Mouse (Mus musculus) forebrain, embryonic 13.5 days (tissue): ENCODE measurements around the gene Zdhhc1. TPM values are rescaled to one million over a fixed set of nuclear protein-coding genes. Genes with fewer than 3 reads are reported as not detected.

Source experiments
- ATAC-seq: fragments of 200-750 bp; cut with Nextera tagmentation; 2 replicates; pipeline ENCODE4 v1.8.0; 2017
- H3K27ac ChIP-seq: fragments of 300-500 bp; sonication (generic); 2 replicates; pipeline ENCODE4 v1.5.1; 2015; ENCODE audit warnings: inconsistent platforms, mild to moderate bottlenecking, moderate library complexity
- H3K27me3 ChIP-seq: fragments of 300-500 bp; sonication (generic); 2 replicates; pipeline ENCODE4 v1.6.1; 2015; ENCODE audit warnings: mild to moderate bottlenecking, inconsistent platforms
- H3K36me3 ChIP-seq: fragments of 300-500 bp; sonication (generic); 2 replicates; pipeline ENCODE4 v1.6.1; 2015; ENCODE audit warnings: mild to moderate bottlenecking, inconsistent platforms; ENCODE audit not compliant: poor library complexity, severe bottlenecking
- H3K4me1 ChIP-seq: fragments of 300-500 bp; sonication (generic); 2 replicates; pipeline ENCODE4 v1.6.1; 2015; ENCODE audit warnings: inconsistent platforms
- H3K4me2 ChIP-seq: fragments of 300-500 bp; sonication (generic); 2 replicates; pipeline ENCODE4 v1.6.1; 2015; ENCODE audit warnings: inconsistent platforms, mild to moderate bottlenecking, moderate library complexity
- H3K4me3 ChIP-seq: fragments of 300-500 bp; sonication (generic); 2 replicates; pipeline ENCODE4 v1.5.1; 2015; ENCODE audit warnings: mild to moderate bottlenecking, inconsistent platforms
- H3K9ac ChIP-seq: fragments of 300-500 bp; sonication (generic); 2 replicates; pipeline ENCODE4 v1.6.1; 2015; ENCODE audit warnings: mild to moderate bottlenecking, inconsistent platforms
- H3K9me3 ChIP-seq: fragments of 300-500 bp; sonication (generic); replicated peaks from 2 replicates; pipeline ENCODE4 v1.6.1; 2016; ENCODE audit warnings: inconsistent platforms
- WGBS: fragments of 180-500 bp; shearing (Covaris S2); methylation state at CpG from one replicate; pipeline ENCODE4 v1.1.7; 2015; 5-methylcytosine and 5-hydroxymethylcytosine counted together
- polyA plus RNA-seq: library from polyadenylated mRNA; unstranded; fragments of >200 nt; fragmentation: Nextera tagmentation; extraction: Ambion mirVana; gene quantifications from 2 replicates; pipeline ENCODE4 v1.2.1, GENCODE M21; 2015

Zdhhc1 gene
- 20.6 and 24.8 TPM in 2 replicates for polyA plus RNA-seq

DNA sequence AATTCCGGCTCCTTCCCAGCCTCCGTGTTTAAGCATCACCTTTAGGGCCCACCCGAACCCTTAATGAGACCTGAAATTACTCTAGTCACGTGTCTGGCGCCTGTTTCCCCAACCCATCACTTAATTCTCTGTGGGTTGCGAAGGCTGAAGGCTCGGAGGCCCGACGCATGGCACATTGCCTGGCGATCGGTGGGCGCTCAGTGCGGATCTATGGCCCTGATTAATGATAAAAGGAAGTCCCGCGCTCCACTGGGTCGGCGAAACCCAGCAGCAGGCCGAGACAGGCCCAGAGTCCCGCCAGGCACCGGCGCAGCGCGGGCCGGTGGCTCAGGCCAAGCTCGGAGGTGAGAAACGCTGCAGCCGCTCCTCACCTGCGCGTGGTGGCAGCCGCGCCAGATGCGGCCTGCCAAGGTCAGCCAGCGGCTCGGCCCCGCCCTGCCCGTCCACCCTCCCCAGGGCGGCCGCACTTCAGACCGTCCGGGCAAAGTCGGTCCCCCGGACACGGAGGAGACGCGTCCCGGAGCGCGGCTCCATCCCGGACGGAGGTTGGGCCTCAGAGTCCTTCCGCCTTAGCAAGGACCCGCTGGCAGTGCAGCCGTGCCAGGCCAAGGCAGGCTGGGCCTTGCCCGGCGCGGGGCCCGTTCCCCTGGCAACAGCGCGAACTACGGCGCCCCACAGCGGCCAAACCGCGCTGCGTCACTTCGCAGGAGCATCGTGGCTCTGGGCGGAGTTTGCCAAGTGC lies at the start of gene Zdhhc1:
Zdhhc1 (minus strand) TSS at position 464 of the 742 bp plus-strand sequence.
- Histone ChIP-seq H3K9me3 (no peaks in the 10 kb centered on the region), H3K4me2 (peak within 1 kb of the TSS; percentile 95), H3K4me1 (peaks cover 20% of the 10 kb centered on the region), H3K4me3 (peak within 1 kb of the TSS; percentile 89), H3K36me3 (no peaks in the 10 kb centered on the region), H3K9ac (peak within 1 kb of the TSS; percentile 90), H3K27me3 (no peaks in the 10 kb centered on the region), H3K27ac (peak within 1 kb of the TSS; percentile 68; the same call in 1 of the 2 replicates)
- under 1% methylated on average over 63 of the region's 68 CpGs for WGBS
- ATAC-seq, result peak; percentile 93

DNA sequence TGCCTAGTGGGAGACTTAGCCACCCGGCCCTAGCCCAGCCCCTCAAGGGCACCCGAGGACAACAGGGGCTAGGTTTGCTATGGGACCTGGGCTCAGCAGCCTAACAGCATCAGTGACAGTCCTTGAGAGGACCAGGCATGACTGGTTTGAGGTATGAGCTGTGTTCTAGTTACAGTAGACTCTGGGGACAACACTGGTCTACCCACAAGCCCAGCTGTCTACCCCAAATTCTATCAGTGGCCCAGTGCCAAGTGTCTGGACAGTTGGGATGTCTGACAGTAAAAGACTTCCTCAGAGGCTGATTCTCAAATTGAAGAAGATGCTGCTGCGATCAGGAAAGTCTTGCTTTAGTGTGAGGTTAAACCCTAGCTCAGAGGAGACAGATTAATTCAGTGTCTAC lies 48.5 kb upstream of the Zdhhc1 start:
- Histone ChIP-seq H3K9me3 (no peaks in the 10 kb centered on the region), H3K36me3 (peaks cover 6% of the 10 kb centered on the region; the same call in 1 of the 2 replicates), H3K4me2 (no peak overlapping the region), H3K27me3 (no peaks in the 10 kb centered on the region), H3K4me3 (no peak overlapping the region), H3K27ac (no peak overlapping the region), H3K4me1 (no peaks in the 10 kb centered on the region), H3K9ac (no peak overlapping the region)
- 89% methylated on average over 3 of the region's 3 CpGs for WGBS
- ATAC-seq, result no peak

DNA sequence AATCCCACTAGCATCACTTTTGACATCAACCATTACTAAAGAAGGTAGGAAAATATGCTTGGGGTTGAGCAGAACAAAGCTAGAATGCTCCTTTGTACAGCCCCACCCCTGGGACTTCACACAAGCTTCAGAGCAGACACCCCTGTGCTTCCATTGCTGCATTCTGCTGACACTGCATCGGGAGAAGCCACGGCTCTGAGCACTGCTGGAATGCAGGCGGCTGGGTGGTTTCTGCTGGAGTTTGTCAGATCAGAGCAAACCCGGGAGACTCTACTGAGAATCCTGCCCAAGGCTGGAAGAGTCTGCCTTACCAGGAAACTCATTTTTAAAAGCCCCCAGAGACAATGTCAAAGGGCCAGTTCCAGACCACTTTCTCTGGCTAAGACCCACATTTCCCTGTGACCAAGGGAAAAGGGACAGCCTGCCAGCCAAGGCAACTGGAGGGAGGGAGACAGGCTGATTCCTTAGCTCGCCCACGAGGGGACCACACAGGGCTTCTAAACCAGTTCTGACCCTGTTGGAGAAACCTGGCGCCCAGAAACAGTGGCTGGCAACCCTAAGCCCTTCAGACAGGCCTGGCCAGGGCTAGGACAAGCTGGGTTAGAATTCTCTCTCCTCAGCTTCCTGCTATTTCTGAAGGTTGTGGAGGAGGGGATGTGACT lies 48.0 kb upstream of the Zdhhc1 start:
- Histone ChIP-seq H3K4me2 (no peak overlapping the region), H3K4me3 (no peak overlapping the region), H3K4me1 (no peaks in the 10 kb centered on the region), H3K36me3 (peaks cover 6% of the 10 kb centered on the region; the same call in 1 of the 2 replicates), H3K27ac (no peak overlapping the region), H3K9me3 (no peaks in the 10 kb centered on the region), H3K9ac (no peak overlapping the region), H3K27me3 (no peaks in the 10 kb centered on the region)
- 58% methylated on average over 7 of the region's 7 CpGs for WGBS
- no peak for ATAC-seq

- no peak for ATAC-seq
- H3K27me3 ChIP-seq, result no peaks in the 10 kb centered on the region
- peaks cover 14% of the 10 kb centered on the region for H3K36me3 ChIP-seq
- no peak overlapping the region for H3K9ac ChIP-seq
- H3K9me3 ChIP-seq, result no peaks in the 10 kb centered on the region
- H3K27ac ChIP-seq, result no peak overlapping the region
- no peaks in the 10 kb centered on the region for H3K4me1 ChIP-seq
- no peak overlapping the region for H3K4me2 ChIP-seq
- WGBS, result 50% methylated on average over 1 of the region's 1 CpGs
- no peak overlapping the region for H3K4me3 ChIP-seq
These were observed 47.0 kb upstream of the Zdhhc1 start for GRCm38 (mm10) chr8:105543703-105544102.

- Histone ChIP-seq H3K4me1 (no peaks in the 10 kb centered on the region), H3K27me3 (no peaks in the 10 kb centered on the region), H3K4me2 (no peak overlapping the region), H3K9me3 (no peaks in the 10 kb centered on the region), H3K36me3 (peaks cover 23% of the 10 kb centered on the region), H3K27ac (no peak overlapping the region), H3K4me3 (no peak overlapping the region), H3K9ac (no peak overlapping the region)
- WGBS, result 96% methylated on average over 2 of the region's 2 CpGs
- no peak for ATAC-seq
These were observed 46.1 kb upstream of the Zdhhc1 start for GRCm38 (mm10) chr8:105542808-105543207.

DNA sequence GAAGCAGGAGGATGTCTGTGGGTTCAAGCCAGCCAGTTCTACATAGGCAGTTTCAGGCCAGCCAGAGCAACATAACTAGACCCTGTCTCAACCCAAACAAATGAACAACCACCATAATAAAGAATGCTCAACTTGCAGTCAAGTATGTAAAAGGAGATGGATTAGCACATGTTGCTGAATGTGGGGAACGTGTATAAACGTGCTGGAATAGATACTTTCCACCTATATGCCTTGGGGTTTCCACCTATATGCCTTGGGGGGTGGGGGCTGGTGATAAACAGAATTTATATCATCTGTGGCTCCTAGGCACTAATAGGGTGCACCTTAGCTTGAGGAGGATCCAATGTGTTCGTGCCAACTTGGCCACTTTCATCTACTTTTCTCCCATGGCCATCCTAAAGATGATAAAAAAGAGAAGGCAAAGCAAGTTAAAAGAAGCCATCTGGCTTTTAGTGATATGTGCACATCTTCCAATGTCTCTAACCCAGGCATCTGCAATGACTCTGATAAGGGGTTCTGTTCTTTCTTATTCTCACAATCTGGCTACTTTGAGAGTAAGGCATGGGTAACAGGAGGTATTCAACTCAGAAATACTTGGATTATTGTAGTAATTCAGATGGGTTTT lies 45.4 kb upstream of the Zdhhc1 start:
- no peak overlapping the region for H3K4me2 ChIP-seq
- H3K4me3 ChIP-seq, result no peak overlapping the region
- H3K4me1 ChIP-seq, result no peaks in the 10 kb centered on the region
- no peaks in the 10 kb centered on the region for H3K9me3 ChIP-seq
- no peak overlapping the region for H3K9ac ChIP-seq
- WGBS, result 90% methylated on average over 3 of the region's 3 CpGs
- H3K36me3 ChIP-seq, result peaks cover 29% of the 10 kb centered on the region
- H3K27ac ChIP-seq, result no peak overlapping the region
- no peaks in the 10 kb centered on the region for H3K27me3 ChIP-seq
- no peak for ATAC-seq

- Histone ChIP-seq H3K27ac (no peak overlapping the region), H3K4me3 (no peak overlapping the region), H3K36me3 (peaks cover 42% of the 10 kb centered on the region), H3K4me1 (no peaks in the 10 kb centered on the region), H3K9ac (no peak overlapping the region), H3K27me3 (no peaks in the 10 kb centered on the region), H3K4me2 (no peak overlapping the region), H3K9me3 (no peaks in the 10 kb centered on the region)
- ATAC-seq, result no peak
- WGBS, result 88% methylated on average over 4 of the region's 4 CpGs
These were observed 42.2 kb upstream of the Zdhhc1 start for GRCm38 (mm10) chr8:105538940-105539339.

- H3K36me3 ChIP-seq, result peaks cover 42% of the 10 kb centered on the region
- H3K27ac ChIP-seq, result no peak overlapping the region
- no peak overlapping the region for H3K4me2 ChIP-seq
- ATAC-seq, result no peak
- no peak overlapping the region for H3K9ac ChIP-seq
- H3K9me3 ChIP-seq, result no peaks in the 10 kb centered on the region
- H3K4me1 ChIP-seq, result 0 out of 2 replicates have a peak, but pooled peaks cover 5% of the 10 kb centered on the region
- H3K27me3 ChIP-seq, result no peaks in the 10 kb centered on the region
- H3K4me3 ChIP-seq, result no peak overlapping the region
- 89% methylated on average over 6 of the region's 6 CpGs for WGBS
These were observed 40.4 kb upstream of the Zdhhc1 start for GRCm38 (mm10) chr8:105537011-105537677.

DNA sequence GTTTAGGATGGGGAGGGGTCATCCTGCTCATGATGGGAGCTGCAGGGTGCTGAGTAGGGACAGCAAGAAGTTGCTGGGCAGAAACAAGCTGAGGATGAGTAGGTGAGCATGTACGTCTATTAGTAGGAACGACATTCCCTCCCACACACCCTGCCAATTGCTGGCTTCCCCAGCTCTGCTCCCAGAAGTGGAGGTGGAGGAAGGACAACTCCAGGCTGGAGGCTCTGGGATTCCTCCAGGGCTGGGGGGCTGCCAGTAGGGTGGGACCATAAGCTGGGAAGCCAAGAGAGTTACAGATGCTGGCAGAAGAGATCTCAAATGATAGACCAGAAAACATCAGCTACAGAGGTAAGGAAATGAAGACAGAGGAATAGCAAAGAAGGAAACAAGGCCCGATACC lies 39.8 kb upstream of the Zdhhc1 start:
- Histone ChIP-seq H3K4me2 (no peak overlapping the region), H3K27ac (no peak overlapping the region), H3K27me3 (no peaks in the 10 kb centered on the region), H3K4me1 (0 out of 2 replicates have a peak, but pooled peaks cover 5% of the 10 kb centered on the region), H3K9me3 (no peaks in the 10 kb centered on the region), H3K9ac (no peak overlapping the region), H3K4me3 (no peak overlapping the region), H3K36me3 (peaks cover 37% of the 10 kb centered on the region)
- WGBS, result 92% methylated on average over 3 of the region's 3 CpGs
- ATAC-seq, result no peak

- Histone ChIP-seq H3K4me2 (no peak overlapping the region), H3K27ac (no peak overlapping the region), H3K27me3 (no peaks in the 10 kb centered on the region), H3K9ac (no peak overlapping the region), H3K4me3 (no peak overlapping the region), H3K36me3 (peaks cover 56% of the 10 kb centered on the region), H3K4me1 (peaks cover 8% of the 10 kb centered on the region; the same call in 1 of the 2 replicates), H3K9me3 (no peaks in the 10 kb centered on the region)
- 0% methylated on average over 1 of the region's 1 CpGs for WGBS
- peak; percentile 57; the same call in 1 of the 2 replicates for ATAC-seq
These were observed 37.2 kb upstream of the Zdhhc1 start for GRCm38 (mm10) chr8:105533892-105534329.

DNA sequence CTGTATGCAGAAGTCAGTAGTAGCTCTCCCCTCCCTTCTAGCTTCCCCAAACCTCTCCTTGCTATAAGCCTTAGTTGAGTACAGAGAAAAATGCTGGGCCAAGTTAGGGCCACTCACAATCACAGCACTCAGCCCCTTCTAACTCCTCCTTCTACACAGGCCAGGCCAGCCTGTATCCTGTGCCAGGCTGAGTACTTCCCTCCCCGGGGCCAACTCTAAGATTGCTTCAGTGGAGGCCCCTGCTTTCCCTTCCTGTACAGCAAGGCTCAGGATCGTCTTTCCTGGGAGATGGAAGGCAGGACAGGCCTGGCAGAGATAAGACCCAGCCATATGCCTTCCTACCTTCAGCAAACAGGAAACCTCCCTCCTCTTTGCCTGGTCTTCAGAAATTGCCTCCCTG lies 36.7 kb upstream of the Zdhhc1 start:
- WGBS, result 46% methylated on average over 2 of the region's 2 CpGs
- H3K9me3 ChIP-seq, result no peaks in the 10 kb centered on the region
- no peak overlapping the region for H3K27ac ChIP-seq
- no peaks in the 10 kb centered on the region for H3K27me3 ChIP-seq
- no peak overlapping the region for H3K9ac ChIP-seq
- no peak overlapping the region for H3K4me3 ChIP-seq
- peaks cover 8% of the 10 kb centered on the region; the same call in 1 of the 2 replicates for H3K4me1 ChIP-seq
- no peak overlapping the region for H3K4me2 ChIP-seq
- peaks cover 56% of the 10 kb centered on the region for H3K36me3 ChIP-seq
- no peak for ATAC-seq
